Mouse (Mus musculus) urinary bladder, postnatal 4 days (tissue): Measurements from ENCODE around the gene Abhd16b.

Experiments
- DNase-seq, 2 experiments: peaks; one replicate each; pipeline ENCODE4 v3.0.0; 2021 to 2022; ENCODE audit warnings: low spot score in 2 of 2

Gene Abhd16b

GRCm38 (mm10) chr2:181537444-181538047 is 44.5 kb downstream of the Abhd16b start:
- no peak for DNase-seq

- no peak for DNase-seq
Measured at GRCm38 (mm10) chr2:181541761-181542380, 48.9 kb downstream of the Abhd16b start.
